ENCODE assay signal across 21 mouse cellular contexts in genomic region chr11:24108974-24109373, GRCm38 (mm10). TPM values are rescaled to one million over a fixed set of nuclear protein-coding genes. Genes with fewer than 3 reads are reported as not detected.
A peak's percentile ranks its signal among the peaks of the same experiment; 100 is the strongest.
DNase-seq lines count a peak whose midpoint lies in the region; ATAC-seq and TF ChIP-seq lines count a peak whose summit lies in the region.
"Had no signal": no experiment of that assay in that cellular context is flagged by ENCODE, and none has a peak within 500 bp of the region (broad histone marks: within the 10 kb centered on the region; RNA-seq: fewer than 3 reads in every experiment).

No protein-coding gene starts in this region.

- no peaks in the 10 kb centered on the region; the same call in 1 of the 2 replicates for H3K36me3 ChIP-seq in forebrain, postnatal 0 days (ENCODE audit: insufficient read depth)
- H3K36me3 ChIP-seq in forebrain, embryonic 10.5 days (replicated peaks) = peaks cover 14% of the 10 kb centered on the region; the same call in 1 of the 2 replicates
- H3K36me3 ChIP-seq in heart, postnatal 0 days (replicated peaks; ENCODE audit: control insufficient read depth, insufficient read depth, low read length) = no peaks in the 10 kb centered on the region
- no peaks in the 10 kb centered on the region for H3K36me3 ChIP-seq in lung, embryonic 14.5 days (ENCODE audit: insufficient read depth)
- H3K36me3 ChIP-seq: midbrain, embryonic 10.5 days had no signal

- 62% methylated on average over 3 of the region's 3 CpGs for WGBS in forebrain, postnatal 0 days
- WGBS in forebrain, embryonic 10.5 days = 86% methylated on average over 3 of the region's 3 CpGs
- 25% methylated on average over 3 of the region's 3 CpGs for WGBS in heart, postnatal 0 days
- WGBS in lung, embryonic 14.5 days = 58% methylated on average over 3 of the region's 3 CpGs

- H3K4me2 ChIP-seq in forebrain, postnatal 0 days (ENCODE audit: low read depth) = no peak overlapping the region
- H3K4me2 ChIP-seq in heart, postnatal 0 days (ENCODE audit: low read depth, low read length) = no peak overlapping the region
- no peak overlapping the region for H3K4me2 ChIP-seq in lung, embryonic 14.5 days
- H3K4me2 ChIP-seq: hindbrain, embryonic 12.5 days; limb, embryonic 12.5 days had no signal

- H3K9me3 ChIP-seq in forebrain, postnatal 0 days (ENCODE audit: low read length) = no peaks in the 10 kb centered on the region
- H3K9me3 ChIP-seq in forebrain, embryonic 10.5 days = no peaks in the 10 kb centered on the region
- H3K9me3 ChIP-seq in heart, postnatal 0 days (replicated peaks; ENCODE audit: control insufficient read depth, low read length) = no peaks in the 10 kb centered on the region
- no peaks in the 10 kb centered on the region for H3K9me3 ChIP-seq in lung, embryonic 14.5 days (ENCODE audit: low read depth, low read length)
- H3K9me3 ChIP-seq: hindbrain, embryonic 12.5 days; limb, embryonic 12.5 days; midbrain, embryonic 10.5 days had no signal

- peak; percentile 21; the same call in 1 of the 2 replicates for TF ChIP-seq CTCF in forebrain, postnatal 0 days (IDR thresholded peaks at IDR 0.05; ENCODE audit: low read depth)
- peak; percentile 31 for TF ChIP-seq CTCF in heart, postnatal 0 days (IDR thresholded peaks at IDR 0.05; ENCODE audit: low read depth)
- peak; percentile 44; the same call in 1 of the 2 replicates for TF ChIP-seq CTCF in lung, embryonic 14.5 days (IDR thresholded peaks at IDR 0.05; ENCODE audit: low read depth)

- no peaks in the 10 kb centered on the region for H3K27me3 ChIP-seq in forebrain, postnatal 0 days (ENCODE audit: insufficient read depth, low read length)
- H3K27me3 ChIP-seq in forebrain, embryonic 10.5 days (ENCODE audit: poor library complexity, severe bottlenecking) = no peaks in the 10 kb centered on the region
- H3K27me3 ChIP-seq in heart, postnatal 0 days (ENCODE audit: control insufficient read depth, insufficient read depth, low read length) = no peaks in the 10 kb centered on the region
- H3K27me3 ChIP-seq in lung, embryonic 14.5 days (ENCODE audit: insufficient read depth, low read length) = no peaks in the 10 kb centered on the region
- H3K27me3 ChIP-seq: hindbrain, embryonic 12.5 days; limb, embryonic 12.5 days had no signal

- DNase-seq in forebrain, postnatal 0 days = no peak
- no peak for DNase-seq in forebrain, embryonic 10.5 days (ENCODE audit: extremely low spot score, low spot score)
- no peak for DNase-seq in heart, postnatal 0 days (ENCODE audit: low spot score)
- no peak for DNase-seq in heart, adult 8-10 months (ENCODE audit: low spot score)
- DNase-seq in lung, embryonic 14.5 days = peak; percentile 21
- no peak for DNase-seq in lung, postnatal 4 days
- DNase-seq in lung, postnatal 14 days = peak; percentile 7
- no peak for DNase-seq in c-Kit-positive CD71-positive TER-119-positive erythroid progenitor cells, embryonic 14.5 days (ENCODE audit: low spot score)
- DNase-seq: cerebellum, postnatal 10 days; gastrocnemius, postnatal 36 days; kidney, adult 11 months; thymus, postnatal 4 days had no signal

- no peak for TF ChIP-seq EP300 in heart, postnatal 0 days (IDR thresholded peaks at IDR 0.05; ENCODE audit: low read depth)

- 0 out of 2 replicates have a peak overlapping the region, but pooled peaks have one; percentile 31 for H3K27ac ChIP-seq in forebrain, postnatal 0 days (ENCODE audit: low read depth, low read length)
- no peak overlapping the region for H3K27ac ChIP-seq in forebrain, embryonic 10.5 days
- no peak overlapping the region for H3K27ac ChIP-seq in heart, postnatal 0 days (ENCODE audit: low read depth)
- no peak overlapping the region for H3K27ac ChIP-seq in lung, embryonic 14.5 days (ENCODE audit: low read depth)
- H3K27ac ChIP-seq: kidney, postnatal 0 days; limb, embryonic 12.5 days; midbrain, embryonic 10.5 days had no signal

- H3K4me3 ChIP-seq in forebrain, postnatal 0 days (ENCODE audit: low read depth, low read length) = no peak overlapping the region
- H3K4me3 ChIP-seq in forebrain, embryonic 10.5 days = no peak overlapping the region
- H3K4me3 ChIP-seq in heart, postnatal 0 days (ENCODE audit: low read depth, low read length) = no peak overlapping the region
- no peak overlapping the region for H3K4me3 ChIP-seq in lung, embryonic 14.5 days (ENCODE audit: low read depth, low read length)
- H3K4me3 ChIP-seq: hindbrain, embryonic 12.5 days; limb, embryonic 12.5 days; midbrain, embryonic 10.5 days had no signal

- ATAC-seq in forebrain, postnatal 0 days = peak; percentile 12; the same call in 1 of the 2 replicates
- no peak for ATAC-seq in heart, postnatal 0 days (ENCODE audit: insufficient read depth, low read depth)
- ATAC-seq in lung, embryonic 14.5 days (ENCODE audit: insufficient read depth) = 0 out of 2 replicates have a peak, but pooled peaks have one; percentile 19

- peaks cover 6% of the 10 kb centered on the region; the same call in 1 of the 2 replicates for H3K4me1 ChIP-seq in forebrain, postnatal 0 days (ENCODE audit: insufficient read depth)
- peaks cover 17% of the 10 kb centered on the region for H3K4me1 ChIP-seq in forebrain, embryonic 10.5 days
- H3K4me1 ChIP-seq in heart, postnatal 0 days (ENCODE audit: control insufficient read depth, insufficient read depth) = peaks cover 32% of the 10 kb centered on the region
- peaks cover 4% of the 10 kb centered on the region; the same call in 1 of the 2 replicates for H3K4me1 ChIP-seq in lung, embryonic 14.5 days (ENCODE audit: insufficient read depth)

- no peak overlapping the region for H3K9ac ChIP-seq in forebrain, postnatal 0 days
- H3K9ac ChIP-seq in heart, postnatal 0 days (replicated peaks; ENCODE audit: low read depth, low read length) = no peak overlapping the region
- no peak overlapping the region for H3K9ac ChIP-seq in lung, embryonic 14.5 days
- H3K9ac ChIP-seq: hindbrain, embryonic 12.5 days; limb, embryonic 12.5 days had no signal

RNA-seq across cellular contexts. Expression of gene Bcl11a, which starts 31.1 kb away (rescaled TPM):
- 70.8 and 85.9 TPM in 2 replicates for total RNA-seq in forebrain, postnatal 0 days (2014; rRNA removed)
- polyA plus RNA-seq in forebrain, postnatal 0 days (2015; fragmentation: Nextera tagmentation; extraction: Ambion mirVana) = 173 and 174 TPM in 2 replicates
- 37.6 and 44.1 TPM in 2 replicates for polyA plus RNA-seq in forebrain, embryonic 10.5 days (2016; fragmentation: Nextera tagmentation; extraction: Ambion mirVana)
- total RNA-seq in heart, postnatal 0 days (2014; rRNA removed; ENCODE audit: low replicate concordance) = 4.1 and 7.1 TPM in 2 replicates
- polyA plus RNA-seq in heart, postnatal 0 days (2015; fragmentation: Nextera tagmentation; extraction: Ambion mirVana) = 7.4 and 8.2 TPM in 2 replicates
- total RNA-seq in heart, adult 8-10 months (2022) = 1 to 10 TPM; 2.6 to 4.0 (median 2.9) TPM
- 18.6 and 21.1 TPM in 2 replicates for polyA plus RNA-seq in lung, embryonic 14.5 days (2014; fragmentation: Nextera tagmentation; extraction: Ambion mirVana)

RNA-seq across cellular contexts. Expression of gene A830031A19Rik, which starts 34.1 kb away (rescaled TPM):
- total RNA-seq in forebrain, postnatal 0 days (2014; rRNA removed) = 1.8 TPM in 1 of 2 replicates, not detected in the other
- polyA plus RNA-seq in forebrain, postnatal 0 days (2015; fragmentation: Nextera tagmentation; extraction: Ambion mirVana) = 0.26 and 0.63 TPM in 2 replicates
- polyA plus RNA-seq in forebrain, embryonic 10.5 days (2016; fragmentation: Nextera tagmentation; extraction: Ambion mirVana) = not detected in 2 replicates
- total RNA-seq in heart, postnatal 0 days (2014; rRNA removed; ENCODE audit: low replicate concordance) = not detected in 2 replicates
- not detected in 2 replicates for polyA plus RNA-seq in heart, postnatal 0 days (2015; fragmentation: Nextera tagmentation; extraction: Ambion mirVana)
- not detected for total RNA-seq in heart, adult 8-10 months (2022)
- polyA plus RNA-seq in lung, embryonic 14.5 days (2014; fragmentation: Nextera tagmentation; extraction: Ambion mirVana) = not detected in 2 replicates
- total RNA-seq: adrenal gland, adult 18-20 months; gastrocnemius, postnatal 36 days; MEL had no signal
- polyA plus RNA-seq: embryonic facial prominence, embryonic 14.5 days; hindbrain, embryonic 12.5 days; kidney, postnatal 0 days; limb, embryonic 12.5 days; liver, embryonic 16.5 days; midbrain, embryonic 10.5 days; neural tube, embryonic 14.5 days had no signal

Comparison
In these comparisons a context has a peak if more than half of its experiments do, and no peak if none do; other contexts are left out.
1. DNase-seq: peak in lung, embryonic 14.5 days (single experiment) and lung, postnatal 14 days (single experiment); none in forebrain, postnatal 0 days (single experiment), forebrain, embryonic 10.5 days (single experiment), heart, postnatal 0 days (single experiment), heart, adult 8-10 months (single experiment), lung, postnatal 4 days (0 of 2) and c-Kit-positive CD71-positive TER-119-positive erythroid progenitor cells, embryonic 14.5 days (single experiment).
2. Peak in every context shown above with its lines, with median percentiles within 50 percentile points of each other: CTCF ChIP-seq.